Mouse (Mus musculus): ENCODE data around the gene Ccdc107. TPM values are rescaled to one million over a fixed set of nuclear protein-coding genes. Genes with fewer than 3 reads are reported as not detected.
A peak's percentile ranks its signal among the peaks of the same experiment; 100 is the strongest.
"Not testable (repeated sequence)": the region's sequence is repeated elsewhere in the genome, so short reads cannot be mapped to it uniquely, and the experiment has no call there.

Ccdc107 gene
- polyA plus RNA-seq, 1 experiment = 85.4 TPM

DNA sequence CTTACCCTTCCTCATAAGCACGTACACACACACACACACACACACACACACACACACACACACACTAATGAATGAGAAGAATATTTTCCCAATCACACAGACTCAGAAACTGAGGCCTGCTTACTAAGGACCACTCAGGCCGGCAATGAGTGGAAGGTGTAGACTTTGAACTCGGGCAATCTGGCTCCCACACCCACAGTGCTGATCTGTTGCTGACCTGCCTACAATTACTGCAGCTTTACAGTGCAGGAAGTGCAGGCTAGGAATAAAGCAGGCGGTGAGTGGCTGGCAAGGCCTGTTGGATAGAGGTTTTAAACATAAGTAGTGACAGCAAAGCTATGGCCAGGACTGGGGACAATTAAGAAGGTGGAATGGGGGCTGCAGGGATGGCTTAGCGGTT is 11.7 kb upstream of the Ccdc107 start:
- TF ChIP-seq POLR2A (IDR thresholded peaks at IDR 0.05; ENCODE audit: low read depth, low read length) = no peak
- TF ChIP-seq CTCF (IDR thresholded peaks at IDR 0.05; ENCODE audit: extremely low read depth, insufficient read depth, insufficient read length, insufficient replicate concordance) = no peak
- Histone ChIP-seq H3K36me3 (ENCODE audit: control insufficient read depth, insufficient read depth, low read length) (no peaks in the 10 kb centered on the region), H3K27ac (ENCODE audit: insufficient read depth, low read length) (no peak overlapping the region), H3K4me3 (ENCODE audit: extremely low read depth, insufficient read depth, insufficient read length) (no peak overlapping the region), H3K27me3 (ENCODE audit: control insufficient read depth, insufficient read depth, low read length) (no peaks in the 10 kb centered on the region), H3K4me1 (ENCODE audit: control insufficient read depth, insufficient read depth, insufficient read length) (peaks cover 37% of the 10 kb centered on the region; the same call in 1 of the 2 replicates)
- DNase-seq (ENCODE audit: low read depth in 1 of 2, low spot score in 2 of 2) = no peak
- 83% methylated on average over 5 of the region's 5 CpGs for WGBS

DNA sequence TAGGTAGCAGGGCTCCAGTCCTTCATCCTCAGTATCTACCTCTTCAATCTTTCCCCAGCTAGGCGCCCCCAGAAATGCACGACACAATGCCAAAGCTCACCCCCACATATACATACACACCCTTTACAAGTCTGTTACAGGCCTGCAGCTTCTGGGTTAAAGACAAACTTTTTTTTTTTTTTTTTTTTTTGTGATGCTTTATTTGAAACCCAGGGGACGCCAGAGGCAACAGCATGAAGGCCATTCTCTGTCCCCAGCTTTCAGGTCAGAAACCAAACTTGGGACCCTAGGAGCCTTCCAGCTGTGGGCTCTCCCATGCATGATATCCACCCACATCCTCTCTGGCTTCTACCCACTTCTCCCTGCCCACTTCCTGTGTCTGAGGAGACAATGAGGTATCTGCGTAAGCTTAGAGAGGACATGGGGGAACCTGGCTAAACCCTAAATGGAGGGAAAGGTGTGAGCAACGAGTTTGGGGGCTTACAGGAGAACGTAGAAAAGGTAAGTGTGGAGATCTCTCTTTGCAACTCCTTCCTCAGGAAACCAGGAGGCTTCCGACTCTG is 10.7 kb upstream of the Ccdc107 start:
- H3K4me3 ChIP-seq (ENCODE audit: extremely low read depth, insufficient read depth, insufficient read length) = peak overlapping the region; percentile 52
- H3K27ac ChIP-seq (ENCODE audit: insufficient read depth, low read length) = peak overlapping the region; percentile 63
- TF ChIP-seq POLR2A (IDR thresholded peaks at IDR 0.05; ENCODE audit: low read depth, low read length) (no peak), CTCF (IDR thresholded peaks at IDR 0.05; ENCODE audit: extremely low read depth, insufficient read depth, insufficient read length, insufficient replicate concordance) (no peak)
- DNase-seq (ENCODE audit: low read depth in 1 of 2, low spot score in 2 of 2) = peak in 1 of 2 experiments; percentile 34
- H3K4me1 ChIP-seq (ENCODE audit: control insufficient read depth, insufficient read depth, insufficient read length) = peaks cover 29% of the 10 kb centered on the region; the same call in 1 of the 2 replicates
- no peaks in the 10 kb centered on the region for H3K27me3 ChIP-seq (ENCODE audit: control insufficient read depth, insufficient read depth, low read length)
- 16% methylated on average over 7 of the region's 7 CpGs for WGBS
- H3K36me3 ChIP-seq (ENCODE audit: control insufficient read depth, insufficient read depth, low read length) = no peaks in the 10 kb centered on the region

DNA sequence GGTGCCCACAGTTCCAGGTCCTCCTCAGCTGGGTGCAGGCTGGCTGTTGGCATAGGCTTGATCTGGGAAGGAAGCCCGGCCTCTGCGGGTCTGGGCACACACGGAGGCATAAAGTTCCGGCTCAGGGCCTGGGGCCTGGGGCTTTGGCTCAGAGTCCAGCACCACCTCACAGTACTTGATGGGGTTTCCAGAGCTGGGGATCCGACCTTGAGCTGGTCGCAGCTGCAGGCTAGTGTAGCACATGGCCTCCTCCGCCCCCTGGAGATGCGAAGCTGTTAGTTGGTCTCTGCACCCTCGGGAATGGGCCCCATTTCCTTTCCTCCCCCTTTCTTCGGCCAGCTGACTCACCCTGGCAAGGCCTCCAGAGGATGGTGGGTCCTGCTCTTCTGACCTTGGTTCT is 10.1 kb upstream of the Ccdc107 start:
- H3K4me3 ChIP-seq (ENCODE audit: extremely low read depth, insufficient read depth, insufficient read length) = peak overlapping the region; percentile 52
- DNase-seq (ENCODE audit: low read depth in 1 of 2, low spot score in 2 of 2) = no peak
- H3K27me3 ChIP-seq (ENCODE audit: control insufficient read depth, insufficient read depth, low read length) = no peaks in the 10 kb centered on the region
- peak overlapping the region; percentile 63 for H3K27ac ChIP-seq (ENCODE audit: insufficient read depth, low read length)
- peaks cover 29% of the 10 kb centered on the region; the same call in 1 of the 2 replicates for H3K4me1 ChIP-seq (ENCODE audit: control insufficient read depth, insufficient read depth, insufficient read length)
- no peaks in the 10 kb centered on the region for H3K36me3 ChIP-seq (ENCODE audit: control insufficient read depth, insufficient read depth, low read length)
- TF ChIP-seq POLR2A (IDR thresholded peaks at IDR 0.05; ENCODE audit: low read depth, low read length) (no peak), CTCF (IDR thresholded peaks at IDR 0.05; ENCODE audit: extremely low read depth, insufficient read depth, insufficient read length, insufficient replicate concordance) (no peak)
- 22% methylated on average over 10 of the region's 10 CpGs for WGBS

DNA sequence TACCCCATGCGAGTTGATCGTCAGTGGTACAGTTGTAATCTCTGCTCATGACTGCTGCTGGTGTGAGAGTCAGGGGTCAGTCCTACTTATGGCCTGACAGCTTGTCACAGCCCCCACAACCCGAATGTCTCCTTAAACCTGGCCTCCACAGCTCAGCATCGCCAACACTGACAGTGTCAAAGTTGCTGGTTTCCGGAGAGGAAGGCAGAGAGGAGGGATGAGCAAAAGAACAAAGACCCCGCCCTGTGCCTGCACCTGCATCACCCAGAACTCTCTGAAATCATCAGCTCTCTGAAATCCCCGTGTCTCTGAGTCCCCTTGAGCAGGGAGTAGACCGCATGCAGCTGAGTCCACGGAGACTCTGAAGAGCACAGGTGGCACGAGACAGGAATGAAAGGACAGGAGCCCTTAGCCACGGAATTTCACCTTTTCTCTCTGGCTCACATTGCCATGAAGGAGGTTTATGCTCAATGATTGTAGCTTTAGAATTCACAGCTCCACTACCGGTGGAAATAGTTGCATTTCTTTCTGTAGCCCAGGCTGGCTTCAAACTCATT is 9.1 kb upstream of the Ccdc107 start, which contains the start of gene Sit1:
TSS of gene Sit1 (minus strand) at position 200 of the 557 bp plus-strand sequence.
- Histone ChIP-seq H3K27ac (ENCODE audit: insufficient read depth, low read length) (peak within 1 kb of the TSS; percentile 63), H3K27me3 (ENCODE audit: control insufficient read depth, insufficient read depth, low read length) (no peaks in the 10 kb centered on the region), H3K4me3 (ENCODE audit: extremely low read depth, insufficient read depth, insufficient read length) (peak within 1 kb of the TSS; percentile 52), H3K4me1 (ENCODE audit: control insufficient read depth, insufficient read depth, insufficient read length) (peaks cover 27% of the 10 kb centered on the region; the same call in 1 of the 2 replicates), H3K36me3 (ENCODE audit: control insufficient read depth, insufficient read depth, low read length) (no peaks in the 10 kb centered on the region)
- DNase-seq (ENCODE audit: low read depth in 1 of 2, low spot score in 2 of 2) = peak in 1 of 2 experiments; percentile 40
- WGBS = 26% methylated on average over 12 of the region's 12 CpGs
- no peak for TF ChIP-seq POLR2A (IDR thresholded peaks at IDR 0.05; ENCODE audit: low read depth, low read length)
- TF ChIP-seq CTCF (IDR thresholded peaks at IDR 0.05; ENCODE audit: extremely low read depth, insufficient read depth, insufficient read length, insufficient replicate concordance) = no peak

DNA sequence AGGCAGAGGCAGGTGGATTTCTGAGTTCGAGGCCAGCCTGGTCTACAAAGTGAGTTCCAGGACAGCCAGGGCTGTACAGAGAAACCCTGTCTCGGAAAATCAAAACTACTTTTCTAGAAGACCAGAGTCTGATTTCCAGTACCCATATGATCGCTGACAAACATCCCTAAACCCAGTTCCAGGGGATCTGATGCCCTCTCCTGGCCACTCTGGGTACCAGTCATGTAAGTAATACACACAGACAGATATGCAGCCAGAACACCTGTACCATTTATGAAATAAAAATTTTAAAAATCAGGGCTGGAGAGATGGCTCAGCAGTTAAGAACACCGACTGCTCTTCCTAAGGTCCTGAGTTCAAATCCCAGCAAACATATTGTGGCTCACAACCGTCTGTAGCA is 7.0 kb upstream of the Ccdc107 start:
- H3K36me3 ChIP-seq (ENCODE audit: control insufficient read depth, insufficient read depth, low read length); DNase-seq (ENCODE audit: low read depth in 1 of 2, low spot score in 2 of 2); H3K4me3 ChIP-seq (ENCODE audit: extremely low read depth, insufficient read depth, insufficient read length); H3K27ac ChIP-seq (ENCODE audit: insufficient read depth, low read length); H3K27me3 ChIP-seq (ENCODE audit: control insufficient read depth, insufficient read depth, low read length): not testable (repeated sequence)
- WGBS = 92% methylated on average over 5 of the region's 5 CpGs
- peaks cover 21% of the 10 kb centered on the region; the same call in 1 of the 2 replicates for H3K4me1 ChIP-seq (ENCODE audit: control insufficient read depth, insufficient read depth, insufficient read length)

DNA sequence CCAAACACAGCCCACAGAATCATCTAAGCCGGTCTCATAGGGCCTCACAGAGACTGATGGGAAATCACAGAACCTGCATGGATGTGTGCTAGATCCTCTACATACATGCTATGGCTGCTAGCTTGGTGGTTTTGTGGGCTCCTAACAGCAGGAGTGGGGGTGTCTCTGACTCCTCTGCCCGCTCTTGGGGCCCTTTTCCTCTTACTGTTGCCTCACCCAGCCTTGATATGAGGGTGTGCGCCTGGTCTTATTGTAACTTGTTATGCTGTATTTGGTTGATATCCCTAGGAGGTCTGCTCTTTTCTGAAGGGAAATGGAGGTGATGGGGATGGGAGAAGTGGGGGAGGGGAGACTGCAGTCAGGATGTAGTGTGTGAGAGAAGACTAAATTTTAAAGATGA is 3.1 kb upstream of the Ccdc107 start:
- Histone ChIP-seq H3K27me3 (ENCODE audit: control insufficient read depth, insufficient read depth, low read length) (no peaks in the 10 kb centered on the region), H3K4me3 (ENCODE audit: extremely low read depth, insufficient read depth, insufficient read length) (no peak overlapping the region), H3K4me1 (ENCODE audit: control insufficient read depth, insufficient read depth, insufficient read length) (no peaks in the 10 kb centered on the region; the same call in 1 of the 2 replicates), H3K36me3 (ENCODE audit: control insufficient read depth, insufficient read depth, low read length) (no peaks in the 10 kb centered on the region), H3K27ac (ENCODE audit: insufficient read depth, low read length) (no peak overlapping the region)
- no peak for TF ChIP-seq CTCF (IDR thresholded peaks at IDR 0.05; ENCODE audit: extremely low read depth, insufficient read depth, insufficient read length, insufficient replicate concordance)
- TF ChIP-seq POLR2A (IDR thresholded peaks at IDR 0.05; ENCODE audit: low read depth, low read length) = no peak
- WGBS = 94% methylated on average over 3 of the region's 3 CpGs
- DNase-seq (ENCODE audit: low read depth in 1 of 2, low spot score in 2 of 2) = no peak

DNA sequence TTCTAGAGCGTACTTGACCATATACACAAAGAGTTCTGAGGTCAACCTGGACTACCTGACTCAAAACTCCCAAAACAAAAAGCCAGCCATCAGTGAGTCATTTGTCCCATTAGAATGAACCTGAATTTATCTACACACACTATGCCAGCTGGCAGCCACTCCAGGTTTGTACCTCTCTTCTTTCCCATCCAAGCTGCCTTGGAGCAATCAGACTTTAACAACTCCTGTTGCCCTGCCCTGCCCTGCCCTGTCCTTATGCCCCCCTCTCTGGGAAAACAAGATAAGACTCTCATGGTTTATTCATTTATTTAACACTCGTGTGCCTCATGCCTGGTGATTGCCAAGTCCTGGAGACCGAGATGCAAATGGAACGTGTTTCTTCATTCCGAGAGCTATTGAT is 1.9 kb upstream of the Ccdc107 start:
- Histone ChIP-seq H3K4me1 (ENCODE audit: control insufficient read depth, insufficient read depth, insufficient read length) (no peaks in the 10 kb centered on the region; the same call in 1 of the 2 replicates), H3K27me3 (ENCODE audit: control insufficient read depth, insufficient read depth, low read length) (no peaks in the 10 kb centered on the region), H3K27ac (ENCODE audit: insufficient read depth, low read length) (no peak overlapping the region), H3K36me3 (ENCODE audit: control insufficient read depth, insufficient read depth, low read length) (no peaks in the 10 kb centered on the region), H3K4me3 (ENCODE audit: extremely low read depth, insufficient read depth, insufficient read length) (no peak overlapping the region)
- 83% methylated on average over 5 of the region's 5 CpGs for WGBS
- DNase-seq (ENCODE audit: low read depth in 1 of 2, low spot score in 2 of 2) = no peak
- TF ChIP-seq POLR2A (IDR thresholded peaks at IDR 0.05; ENCODE audit: low read depth, low read length) = no peak
- no peak for TF ChIP-seq CTCF (IDR thresholded peaks at IDR 0.05; ENCODE audit: extremely low read depth, insufficient read depth, insufficient read length, insufficient replicate concordance)
